Mouse (Mus musculus) MN1 (cell line): ENCODE measurements around the gene Samd4.

Source experiments
- DNase-seq: peaks from one replicate; pipeline ENCODE4 v3.0.0-alpha.2; 2016; ENCODE audit warnings: low spot score

The Samd4 gene

GRCm38 (mm10) chr14:47000096-47000736 lies 117.6 kb downstream of the Samd4 start:
- DNase-seq = no peak

GRCm38 (mm10) chr14:47000786-47001761 lies 118.4 kb downstream of the Samd4 start:
- DNase-seq = no peak

DNA sequence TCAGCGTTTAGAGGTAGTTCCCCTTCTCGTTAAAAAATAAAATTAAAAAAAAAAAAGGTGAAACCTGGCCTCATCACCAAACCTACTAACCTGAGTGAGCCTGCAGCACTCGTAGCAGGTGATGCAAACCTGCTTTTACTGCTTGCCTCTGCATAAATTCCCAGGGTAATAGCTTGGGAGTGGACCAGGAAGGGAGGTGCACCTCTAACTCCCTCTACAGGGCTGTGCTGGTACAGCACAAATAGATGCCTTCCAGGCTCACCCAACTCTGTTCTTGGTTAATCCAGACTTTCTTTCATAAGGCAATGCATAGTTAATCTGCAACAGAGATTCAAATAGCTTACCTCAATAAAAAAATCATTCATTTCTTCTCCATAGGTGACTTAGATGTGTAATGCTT lies 121.5 kb downstream of the Samd4 start:
- no peak for DNase-seq

DNA sequence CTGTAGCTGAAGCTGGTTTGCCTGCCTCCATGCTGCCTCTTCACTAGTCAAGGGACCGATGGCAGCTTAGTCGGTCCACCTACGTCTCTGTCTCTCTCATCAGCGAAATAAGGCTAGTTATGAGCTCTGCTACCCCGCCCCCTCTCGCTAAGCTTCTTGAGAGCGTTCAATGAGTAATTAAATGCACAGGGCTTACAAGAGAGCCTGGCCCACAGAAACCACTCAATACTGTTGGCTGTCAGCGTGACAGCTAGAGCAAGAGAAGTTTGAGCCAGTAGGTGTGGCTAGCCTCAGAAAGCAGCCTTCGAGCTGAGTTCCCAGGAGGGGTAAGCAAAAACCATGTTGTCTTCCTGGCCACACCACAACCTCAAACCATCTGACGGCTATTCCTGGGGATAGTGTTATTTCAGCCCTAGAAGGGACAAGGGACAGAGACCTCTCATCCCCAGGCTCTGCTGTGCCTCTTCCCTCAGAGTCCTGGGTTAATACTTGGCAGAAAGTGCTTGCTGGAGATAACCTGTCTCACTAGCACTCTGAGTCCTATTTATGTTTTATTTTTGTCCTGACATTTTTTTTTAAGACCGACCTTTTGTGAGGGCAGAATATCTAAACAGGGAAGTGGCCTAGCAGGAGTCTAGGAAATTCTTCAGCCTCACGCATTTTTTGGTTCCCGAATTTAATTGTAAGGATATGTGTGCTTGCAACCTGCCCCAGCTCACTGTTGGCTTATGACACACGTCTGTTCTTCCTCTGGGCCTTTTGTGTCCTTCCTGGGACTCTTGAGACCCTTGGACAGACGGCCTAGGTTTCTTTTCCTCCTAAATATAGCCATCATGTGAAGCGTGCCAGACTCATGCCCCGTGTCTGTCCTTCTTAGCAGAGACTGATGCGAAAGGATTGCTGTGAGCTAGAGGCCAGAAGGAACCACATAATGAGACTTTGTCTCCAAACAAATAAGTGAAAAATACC lies 128.8 kb downstream of the Samd4 start:
- no peak for DNase-seq

DNA sequence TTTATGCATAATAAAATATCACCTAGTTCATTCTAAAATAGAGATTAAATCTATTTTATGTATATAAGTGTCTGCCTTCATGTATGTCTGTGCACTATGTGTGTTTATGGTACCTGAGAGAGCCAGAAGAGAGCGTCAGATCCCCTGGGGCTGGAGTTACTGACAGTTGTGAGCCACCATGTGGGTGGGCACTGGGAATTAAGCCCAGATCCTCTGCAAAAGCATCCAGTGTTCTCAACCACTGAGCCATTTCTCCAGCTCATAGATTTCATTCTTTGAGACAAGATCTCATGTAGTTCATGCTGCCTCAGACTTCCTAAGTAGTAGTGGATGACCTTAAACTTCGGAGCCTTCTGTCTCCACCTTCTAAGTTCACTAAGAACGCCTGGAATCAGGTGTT lies 133.0 kb downstream of the Samd4 start:
- no peak for DNase-seq

DNA sequence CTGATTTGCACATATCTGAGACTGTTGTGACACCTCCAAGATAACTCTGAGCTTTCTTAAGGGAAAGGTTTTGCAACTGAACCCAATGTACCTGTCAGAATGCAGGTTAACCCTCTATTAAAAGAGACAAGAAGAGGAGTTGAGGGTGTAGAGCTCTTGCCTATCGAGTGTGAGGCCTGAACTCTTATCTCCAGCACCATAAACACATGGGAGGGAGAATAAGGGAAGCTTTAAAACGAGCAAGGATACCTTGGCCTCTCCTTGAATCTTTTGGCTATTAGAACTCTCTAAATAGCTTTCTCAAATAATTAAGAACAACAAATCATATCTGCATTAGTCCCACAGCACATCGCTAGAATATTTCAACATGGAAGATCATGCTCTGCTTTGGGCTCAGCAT lies 135.0 kb downstream of the Samd4 start:
- DNase-seq = no peak

DNA sequence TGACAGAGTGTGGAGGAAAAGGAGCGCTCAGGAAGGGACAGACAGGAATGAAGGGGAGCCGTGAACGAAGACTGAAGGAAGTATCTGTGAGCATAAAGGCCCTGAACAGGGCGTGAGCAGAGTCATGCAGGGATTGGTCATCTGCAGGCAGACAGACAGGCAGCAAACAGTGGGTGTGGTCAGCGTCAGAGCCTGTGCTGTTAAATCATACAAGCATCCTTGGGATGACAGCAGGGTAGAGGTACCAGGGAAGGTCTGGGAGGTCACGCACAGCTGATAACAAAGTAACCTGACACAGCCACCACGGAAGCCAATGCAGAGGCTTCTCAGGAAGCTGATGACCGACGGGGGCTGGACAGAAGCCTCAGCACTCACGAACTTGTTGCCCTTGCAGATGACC lies 138.2 kb downstream of the Samd4 start:
- no peak for DNase-seq

DNA sequence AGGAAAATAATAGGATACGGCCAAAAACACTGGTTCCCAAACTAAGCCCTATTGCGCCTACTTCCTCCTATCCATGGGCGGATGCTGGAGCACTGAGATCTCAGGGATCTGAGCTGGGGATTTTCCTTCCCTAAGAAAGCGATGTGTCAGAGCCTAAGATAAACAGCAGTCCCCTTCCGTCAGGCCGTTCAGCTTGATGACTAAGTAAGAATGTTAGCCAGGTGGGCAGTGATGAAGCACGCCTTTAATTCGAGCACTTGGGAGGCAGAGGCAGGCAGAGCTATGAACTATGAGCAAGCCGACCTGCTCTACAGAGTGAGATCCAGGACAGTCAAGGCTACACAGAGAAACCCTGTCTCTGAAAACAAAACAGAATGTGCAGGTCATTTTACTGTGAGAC lies 140.9 kb downstream of the Samd4 start:
- no peak for DNase-seq

GRCm38 (mm10) chr14:47027431-47028118 lies 144.9 kb downstream of the Samd4 start:
- no peak for DNase-seq

GRCm38 (mm10) chr14:47031542-47031941 lies 148.9 kb downstream of the Samd4 start:
- no peak for DNase-seq

DNA sequence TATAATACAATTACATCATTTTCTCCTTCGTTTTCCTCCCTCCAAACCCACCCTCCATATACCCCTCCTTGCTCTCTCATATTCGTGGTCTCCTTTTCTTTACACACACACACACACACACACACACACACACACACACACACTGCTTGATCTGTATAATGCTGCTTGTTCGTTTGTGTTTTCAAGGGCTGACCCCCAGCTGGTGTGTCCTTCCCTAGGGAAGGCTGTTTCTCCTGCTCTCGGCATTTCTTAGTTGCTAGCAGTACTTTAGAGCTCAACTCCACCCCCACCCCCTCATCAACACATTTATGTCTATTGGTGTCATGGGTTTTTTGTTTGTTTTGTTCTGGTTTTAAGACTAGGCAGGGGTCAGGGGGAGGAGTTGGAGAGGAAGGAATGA lies 149.5 kb downstream of the Samd4 start:
- DNase-seq = no peak

DNA sequence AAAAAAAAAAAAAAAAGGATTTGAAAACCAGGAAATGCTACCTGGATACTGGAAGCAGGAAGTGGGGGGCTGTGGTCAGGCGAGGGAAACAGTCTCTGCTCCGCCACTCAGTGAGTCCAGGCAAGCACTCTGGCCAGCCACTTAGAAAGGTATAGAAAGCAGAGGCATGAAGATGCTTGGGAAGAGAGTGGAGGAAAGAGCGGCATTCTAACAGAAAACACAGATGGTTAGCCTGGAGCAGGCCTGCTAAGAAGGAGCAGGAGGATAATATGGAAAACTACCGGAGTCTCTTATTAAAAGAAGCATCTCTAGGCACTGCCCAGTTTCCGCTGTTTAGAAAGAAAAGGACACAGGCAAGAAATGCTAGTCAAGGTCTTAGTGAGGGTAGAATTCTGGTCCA lies 150.8 kb downstream of the Samd4 start:
- DNase-seq = no peak

DNA sequence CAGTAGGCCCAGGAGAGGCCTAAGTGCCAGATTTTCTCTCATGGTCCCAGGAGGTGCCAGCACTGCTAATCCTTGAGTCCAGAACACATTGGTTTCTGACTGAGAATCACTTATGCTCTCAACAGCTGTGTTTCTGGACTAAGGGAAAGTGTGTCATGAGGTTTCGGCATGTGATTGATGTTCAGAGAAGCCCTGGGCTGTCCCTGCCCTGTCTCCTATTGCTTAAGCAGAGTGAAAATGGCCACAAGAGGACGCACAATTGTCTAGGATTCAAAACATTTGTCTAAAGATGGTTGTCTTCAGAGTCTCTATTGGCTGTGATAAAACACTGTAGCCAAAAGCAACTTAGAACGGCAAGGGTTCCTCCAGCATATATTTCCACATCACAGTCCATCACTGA lies 159.0 kb downstream of the Samd4 start:
- DNase-seq = no peak

GRCm38 (mm10) chr14:47049051-47049450 lies 166.4 kb downstream of the Samd4 start:
- no peak for DNase-seq

- DNase-seq = no peak
These were observed 169.3 kb downstream of the Samd4 start for GRCm38 (mm10) chr14:47051743-47052610.

GRCm38 (mm10) chr14:47053101-47053500 lies 170.4 kb downstream of the Samd4 start:
- DNase-seq = peak; percentile 17

GRCm38 (mm10) chr14:47053824-47054223 lies 171.2 kb downstream of the Samd4 start:
- peak; percentile 71 for DNase-seq

GRCm38 (mm10) chr14:47058969-47059368 lies 176.3 kb downstream of the Samd4 start:
- no peak for DNase-seq

DNA sequence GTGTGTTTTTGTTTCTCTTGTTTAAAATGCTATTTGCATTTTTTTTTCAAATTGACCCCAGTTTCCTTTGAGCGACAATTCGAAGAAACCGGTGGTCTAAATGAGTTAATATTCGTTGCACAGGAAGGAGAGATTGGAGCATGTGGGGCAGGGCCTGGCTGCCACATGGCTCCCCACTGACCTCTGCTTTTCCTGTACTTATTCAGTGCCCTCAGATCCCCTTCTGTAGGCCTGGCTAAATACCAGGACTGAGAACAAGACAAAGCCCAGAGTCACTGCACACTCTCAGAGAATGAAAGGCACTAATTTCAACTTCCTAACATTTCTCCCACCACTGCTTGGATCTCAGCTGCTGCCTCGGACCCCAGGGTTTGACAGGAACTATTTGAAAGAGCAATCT lies 182.4 kb downstream of the Samd4 start:
- DNase-seq = no peak

- no peak for DNase-seq
These were observed 184.2 kb downstream of the Samd4 start for GRCm38 (mm10) chr14:47066901-47067300.
